23 mouse cellular contexts compared by ENCODE assay signal in genomic region chr10:43841441-43841840, GRCm38 (mm10).
DNase-seq lines count a peak whose midpoint lies in the region; ATAC-seq and TF ChIP-seq lines count a peak whose summit lies in the region.
"Had no signal": no experiment of that assay in that cellular context is flagged by ENCODE, and none has a peak within 500 bp of the region (broad histone marks: within the 10 kb centered on the region; RNA-seq: fewer than 3 reads in every experiment).

No protein-coding gene starts in this region.

- no peak for TF ChIP-seq POLR2A in MEL (IDR thresholded peaks at IDR 0.05; ENCODE audit: control insufficient read depth in 1 of 2, insufficient read depth in 1 of 2, low read depth in 1 of 2, low read length in 2 of 2, poor library complexity in 1 of 2)

- no peaks in the 10 kb centered on the region for H3K36me3 ChIP-seq in intestine, embryonic 14.5 days (ENCODE audit: control insufficient read depth, insufficient read depth, low read length)
- no peaks in the 10 kb centered on the region for H3K36me3 ChIP-seq in intestine, embryonic 15.5 days
- peaks cover 0 to 2% of the 10 kb centered on the region in 2 experiments; a peak in 2 of 4 replicates for H3K36me3 ChIP-seq in MEL (ENCODE audit: control insufficient read depth in 1 of 2, insufficient read depth in 2 of 2, low read length in 2 of 2)
- H3K36me3 ChIP-seq in macrophage (ENCODE audit: inconsistent target): no peaks in the 10 kb centered on the region
- H3K36me3 ChIP-seq: embryonic facial prominence, embryonic 13.5 days; embryonic facial prominence, embryonic 15.5 days; forebrain, embryonic 10.5 days; forebrain, embryonic 12.5 days had no signal

- H3K4me3 ChIP-seq in intestine, embryonic 14.5 days (ENCODE audit: low read depth, low read length): no peak overlapping the region
- H3K4me3 ChIP-seq in intestine, embryonic 15.5 days (replicated peaks): no peak overlapping the region
- H3K4me3 ChIP-seq in MEL (ENCODE audit: control insufficient read depth in 1 of 2, insufficient read depth in 1 of 2, low read depth in 2 of 2, low read length in 2 of 2): no peak overlapping the region
- H3K4me3 ChIP-seq in macrophage (ENCODE audit: inconsistent target): no peak overlapping the region
- H3K4me3 ChIP-seq: embryonic facial prominence, embryonic 13.5 days; embryonic facial prominence, embryonic 15.5 days; erythroblast, embryonic 14.5 days; forebrain, embryonic 10.5 days; forebrain, embryonic 12.5 days had no signal

- H3K27me3 ChIP-seq in intestine, embryonic 14.5 days (replicated peaks; ENCODE audit: control insufficient read depth, insufficient read depth, low read length): no peaks in the 10 kb centered on the region
- no peaks in the 10 kb centered on the region for H3K27me3 ChIP-seq in intestine, embryonic 15.5 days (replicated peaks)
- H3K27me3 ChIP-seq in MEL (ENCODE audit: control insufficient read depth in 1 of 2, insufficient read depth in 2 of 2, low read length in 2 of 2): no peaks in the 10 kb centered on the region
- H3K27me3 ChIP-seq: embryonic facial prominence, embryonic 13.5 days; embryonic facial prominence, embryonic 15.5 days; forebrain, embryonic 12.5 days; Patski had no signal

- H3K9me3 ChIP-seq in intestine, embryonic 14.5 days (ENCODE audit: control insufficient read depth, low read length): 0 out of 2 replicates have a peak, but pooled peaks cover 5% of the 10 kb centered on the region
- H3K9me3 ChIP-seq in intestine, embryonic 15.5 days: no peaks in the 10 kb centered on the region
- H3K9me3 ChIP-seq in MEL (replicated peaks; ENCODE audit: insufficient read depth, low read length): no peaks in the 10 kb centered on the region
- H3K9me3 ChIP-seq: embryonic facial prominence, embryonic 13.5 days; embryonic facial prominence, embryonic 15.5 days; forebrain, embryonic 12.5 days had no signal

- WGBS in intestine, embryonic 14.5 days: 85% methylated on average over 5 of the region's 5 CpGs
- WGBS in intestine, embryonic 15.5 days: 75% methylated on average over 5 of the region's 5 CpGs
- WGBS in macrophage (ENCODE audit: missing documents): 90% methylated on average over 5 of the region's 5 CpGs

- no peak for ATAC-seq in intestine, embryonic 14.5 days (replicated peaks; ENCODE audit: low FRiP score, low TSS enrichment, low read depth)
- ATAC-seq in intestine, embryonic 15.5 days: no peak
- ATAC-seq: forebrain, embryonic 14.5 days; forebrain, embryonic 16.5 days; Patski had no signal

- H3K4me2 ChIP-seq in intestine, embryonic 14.5 days (ENCODE audit: low read length): no peak overlapping the region
- H3K4me2 ChIP-seq in intestine, embryonic 15.5 days (replicated peaks): no peak overlapping the region
- H3K4me2 ChIP-seq: embryonic facial prominence, embryonic 13.5 days; embryonic facial prominence, embryonic 15.5 days; forebrain, embryonic 12.5 days had no signal

- TF ChIP-seq EP300 in MEL (IDR thresholded peaks at IDR 0.05; ENCODE audit: low read depth in 1 of 2, low read length in 2 of 2): no peak

- H3K27ac ChIP-seq in intestine, embryonic 14.5 days (ENCODE audit: low read depth): no peak overlapping the region
- H3K27ac ChIP-seq in intestine, embryonic 15.5 days: no peak overlapping the region
- H3K27ac ChIP-seq in MEL (ENCODE audit: control insufficient read depth, low read depth, low read length) (peak overlapping the region; percentile 33; the same call in 1 of the 2 replicates), macrophage (peak overlapping the region; percentile 58)
- H3K27ac ChIP-seq: embryonic facial prominence, embryonic 13.5 days; embryonic facial prominence, embryonic 15.5 days; forebrain, embryonic 10.5 days; forebrain, embryonic 12.5 days had no signal

- H3K79me2 ChIP-seq in MEL (ENCODE audit: control insufficient read depth, insufficient read depth, low read length, poor library complexity): no peaks in the 10 kb centered on the region
- H3K79me2 ChIP-seq in macrophage (ENCODE audit: inconsistent target): no peaks in the 10 kb centered on the region

- TF ChIP-seq CTCF in MEL (IDR thresholded peaks at IDR 0.05 in 2 of 3, conservative IDR thresholded peaks at IDR 0.05 in 1 of 3; ENCODE audit: control insufficient read depth in 1 of 3, insufficient read depth in 1 of 3, low read depth in 2 of 3, low read length in 3 of 3, poor library complexity in 1 of 3, severe bottlenecking in 1 of 3): no peak

- peak; percentile 29 for DNase-seq in intestine, embryonic 14.5 days (ENCODE audit: low spot score)
- DNase-seq in MEL (ENCODE audit: low read depth, low spot score) (no peak), ZHBTc4 (ENCODE audit: low read depth, low spot score) (peak; percentile 56)
- DNase-seq in kidney, postnatal 4 days: no peak
- no peak for DNase-seq in left cerebral cortex, adult 8-10 months (ENCODE audit: low spot score in 2 of 2)
- DNase-seq: adrenal gland, adult 2 months; adrenal gland, postnatal 10 days; adrenal gland, postnatal 25 days; cerebellum, adult 11-12 months; cerebellum, adult 2 months; cerebellum, adult 9-10 months; cerebellum, postnatal 10 days; cerebellum, postnatal 25 days had no signal

- no peak for TF ChIP-seq RAD21 in MEL (IDR thresholded peaks at IDR 0.05; ENCODE audit: low read depth, low read length)

- no peaks in the 10 kb centered on the region for H3K4me1 ChIP-seq in intestine, embryonic 14.5 days (replicated peaks; ENCODE audit: control insufficient read depth, insufficient read depth, low read length)
- no peaks in the 10 kb centered on the region for H3K4me1 ChIP-seq in intestine, embryonic 15.5 days (replicated peaks)
- peaks cover 0 to 7% of the 10 kb centered on the region in 2 experiments; a peak in 3 of 4 replicates for H3K4me1 ChIP-seq in MEL (ENCODE audit: control insufficient read depth in 1 of 2, insufficient read depth in 2 of 2, low read length in 2 of 2)
- H3K4me1 ChIP-seq: embryonic facial prominence, embryonic 13.5 days; embryonic facial prominence, embryonic 15.5 days; forebrain, embryonic 10.5 days; forebrain, embryonic 12.5 days had no signal

- no peak overlapping the region for H3K9ac ChIP-seq in intestine, embryonic 14.5 days (ENCODE audit: low read length)
- no peak overlapping the region for H3K9ac ChIP-seq in intestine, embryonic 15.5 days
- H3K9ac ChIP-seq in MEL (ENCODE audit: control insufficient read depth, low read depth, low read length, poor library complexity, severe bottlenecking): no peak overlapping the region
- H3K9ac ChIP-seq: embryonic facial prominence, embryonic 13.5 days; embryonic facial prominence, embryonic 15.5 days; forebrain, embryonic 12.5 days had no signal

TF ChIP-seq in MEL, 35 proteins besides CTCF, POLR2A, EP300 and RAD21:
- TF ChIP-seq E2F4 (IDR thresholded peaks at IDR 0.05; ENCODE audit: borderline replicate concordance, low read depth, low read length): no peak
- TF ChIP-seq MAX (IDR thresholded peaks at IDR 0.05; ENCODE audit: low read length): no peak
- TF ChIP-seq KAT2A (conservative IDR thresholded peaks at IDR 0.05; ENCODE audit: low read depth, low read length): no peak
- TF ChIP-seq SIN3A (IDR thresholded peaks at IDR 0.05; ENCODE audit: low read length): no peak
- TF ChIP-seq MYB (IDR thresholded peaks at IDR 0.05; ENCODE audit: low read depth, low read length): no peak
- TF ChIP-seq ZKSCAN1 (IDR thresholded peaks at IDR 0.05; ENCODE audit: low read depth, low read length): no peak
- TF ChIP-seq MYC (IDR thresholded peaks at IDR 0.05; ENCODE audit: low read depth, low read length): no peak
- TF ChIP-seq MXI1 (IDR thresholded peaks at IDR 0.05; ENCODE audit: low read depth, low read length): no peak
- TF ChIP-seq UBTF (IDR thresholded peaks at IDR 0.05; ENCODE audit: borderline replicate concordance, insufficient read depth, low read depth, low read length): no peak
- no peak for TF ChIP-seq NELFE (IDR thresholded peaks at IDR 0.05; ENCODE audit: low read depth, low read length)
- no peak for TF ChIP-seq MAZ (IDR thresholded peaks at IDR 0.05; ENCODE audit: low read depth, low read length)
- no peak for TF ChIP-seq HCFC1 (IDR thresholded peaks at IDR 0.05; ENCODE audit: low read depth, low read length)
- no peak for TF ChIP-seq MEF2A (IDR thresholded peaks at IDR 0.05; ENCODE audit: extremely low read depth, insufficient replicate concordance, low read depth, low read length, poor library complexity, severe bottlenecking)
- no peak for TF ChIP-seq USF1 (IDR thresholded peaks at IDR 0.05; ENCODE audit: low read depth, low read length)

Comparison
In these comparisons a context has a peak if more than half of its experiments do, and no peak if none do; other contexts are left out.
1. DNase-seq: peak in intestine, embryonic 14.5 days (single experiment) and ZHBTc4 (single experiment); none in MEL (single experiment), kidney, postnatal 4 days (0 of 2) and left cerebral cortex, adult 8-10 months (0 of 2).
2. H3K27ac ChIP-seq: peak in MEL (single experiment) and macrophage (single experiment); none in intestine, embryonic 14.5 days (single experiment) and intestine, embryonic 15.5 days (single experiment).